Mouse (Mus musculus) heart, adult 2 months (tissue): ENCODE measurements at regions not wholly inside any gene's neighbourhood (a gene's known extent, or its start where the extent isn't known, plus 50 kb on each side); places are given as distances from the start of the nearest gene placed in this dataset.
"Not testable (repeated sequence)": the region's sequence is repeated elsewhere in the genome, so short reads cannot be mapped to it uniquely, and the experiment has no call there.

ENCODE experiments used
- CTCF ChIP-seq: fragments of 200-600 bp; IDR thresholded peaks from 2 replicates; pipeline ENCODE4 v1.8.1; 2022; ENCODE audit warnings: antibody characterized with exemption, mild to moderate bottlenecking, moderate library complexity
- EP300 ChIP-seq: fragments of 200-500 bp; IDR thresholded peaks from 2 replicates; pipeline ENCODE4 v1.6.1; 2011; ENCODE audit warnings: low read depth, low read length, control low read depth; ENCODE audit not compliant: insufficient read depth
- POLR2A ChIP-seq: fragments of 200-500 bp; IDR thresholded peaks from 2 replicates; pipeline ENCODE4 v1.6.1; 2011; ENCODE audit warnings: mild to moderate bottlenecking, low read depth, low read length, control low read depth; ENCODE audit not compliant: insufficient read depth

DNA sequence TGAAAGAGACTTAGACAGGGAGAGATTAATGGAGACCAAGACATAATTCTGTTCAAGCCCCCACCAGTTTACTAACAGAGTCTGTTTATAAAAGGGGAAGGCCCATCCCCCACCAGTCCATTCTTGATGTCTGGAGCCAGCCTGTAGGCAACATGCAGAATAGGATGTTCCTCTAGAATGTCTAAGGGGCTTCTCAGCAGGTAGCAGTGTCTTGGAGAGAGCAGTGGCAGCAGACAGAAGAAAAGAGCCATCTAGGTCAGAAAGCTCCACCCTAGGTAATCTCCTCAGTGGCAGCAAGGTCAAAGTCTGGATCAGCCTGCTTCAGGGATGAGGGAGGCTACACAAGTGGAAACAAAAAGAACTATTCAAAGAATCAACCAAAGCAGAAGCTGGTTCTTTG is 614.6 kb upstream of the Ghitm start:
- TF ChIP-seq CTCF, EP300, POLR2A: not testable (repeated sequence)
